Mouse (Mus musculus) C2C12 (cell line): Measurements from ENCODE around the gene Tomt. TPM values are rescaled to one million over a fixed set of nuclear protein-coding genes. Genes with fewer than 3 reads are reported as not detected.

ENCODE experiments used
- H3K27me3 ChIP-seq: one replicate; pipeline ENCODE4 v1.6.1; 2011; ENCODE audit not compliant: control insufficient read depth, insufficient read depth, insufficient read length
- H3K36me3 ChIP-seq: one replicate; pipeline ENCODE4 v1.6.1; 2011; ENCODE audit not compliant: control insufficient read depth, insufficient read depth
- H3K4me3 ChIP-seq: one replicate; pipeline ENCODE4 v1.5.1; 2011; ENCODE audit warnings: mild to moderate bottlenecking, control low read depth; ENCODE audit not compliant: poor library complexity, insufficient read depth, severe bottlenecking
- H3K79me2 ChIP-seq: one replicate; pipeline ENCODE4 v1.6.1; 2011; ENCODE audit not compliant: control insufficient read depth, insufficient read depth
- H3K79me3 ChIP-seq: one replicate; pipeline ENCODE4 v1.6.1; 2011; ENCODE audit warnings: low read depth, control low read depth
- H3ac ChIP-seq: one replicate; pipeline ENCODE3; 2011; ENCODE audit warnings: low read depth; ENCODE audit not compliant: control insufficient read depth, insufficient read length
- CEBPB ChIP-seq: IDR thresholded peaks from one replicate; pipeline ENCODE4 v1.6.1; 2011; ENCODE audit warnings: low read depth, mild to moderate bottlenecking, control low read depth, moderate library complexity
- CTCF ChIP-seq: IDR thresholded peaks from one replicate; pipeline ENCODE4 v1.5.1; 2011; ENCODE audit not compliant: control insufficient read depth, insufficient read depth, insufficient read length
- FOSL1 ChIP-seq: IDR thresholded peaks from one replicate; pipeline ENCODE4 v1.8.0; 2011; ENCODE audit warnings: mild to moderate bottlenecking, low read length; ENCODE audit not compliant: poor library complexity, insufficient read depth, severe bottlenecking
- MAX ChIP-seq: IDR thresholded peaks from one replicate; pipeline ENCODE4 v1.6.1; 2011; ENCODE audit warnings: mild to moderate bottlenecking, control low read depth
- MYOD1 ChIP-seq: IDR thresholded peaks from one replicate; pipeline ENCODE4 v1.6.1; 2011; ENCODE audit warnings: low read depth; ENCODE audit not compliant: control insufficient read depth, insufficient read length
- MYOG ChIP-seq: IDR thresholded peaks from one replicate; pipeline ENCODE4 v1.6.1; 2011; ENCODE audit not compliant: control insufficient read depth, insufficient read length; ENCODE audit errors: extremely low read depth
- USF1 ChIP-seq: IDR thresholded peaks from one replicate; pipeline ENCODE4 v1.6.1; 2011; ENCODE audit warnings: low read depth, mild to moderate bottlenecking, control low read depth, moderate library complexity
- polyA plus RNA-seq: library from polyadenylated mRNA; unstranded; fragments of >200 nt; fragmentation: generic; extraction: Trizol; gene quantifications from one replicate; pipeline ENCODE4 v1.2.1, GENCODE M21; 2012; ENCODE audit warnings: missing spikeins

The Tomt gene
- polyA plus RNA-seq, 1 experiment: 0.12 TPM

DNA sequence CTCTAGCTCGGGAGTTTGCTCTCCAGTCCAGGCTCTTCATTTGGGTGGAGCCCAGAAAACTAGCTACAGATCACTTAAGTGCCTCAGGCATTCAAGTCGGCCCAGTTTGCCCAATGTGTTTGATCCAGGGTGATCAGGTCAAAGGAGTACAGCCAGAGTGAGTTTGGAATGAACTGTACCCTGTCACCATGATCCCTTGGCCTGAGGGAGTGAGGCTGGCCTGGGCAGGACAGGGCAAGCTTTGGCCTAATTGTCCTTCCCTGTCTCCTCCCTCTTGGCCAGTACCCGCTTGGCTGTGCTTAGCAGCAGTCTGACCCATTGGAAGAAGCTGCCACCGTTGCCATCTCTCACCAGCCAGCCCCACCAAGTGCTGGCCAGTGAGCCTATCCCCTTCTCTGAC is 4.0 kb upstream of the Tomt start:
- TF ChIP-seq MYOD1 (no peak), USF1 (no peak), FOSL1 (no peak), CTCF (no peak)
- Histone ChIP-seq H3K4me3 (no peak overlapping the region), H3K36me3 (peaks cover 17% of the 10 kb centered on the region), H3K79me3 (peaks cover 18% of the 10 kb centered on the region), H3K79me2 (peaks cover 35% of the 10 kb centered on the region), H3K27me3 (no peaks in the 10 kb centered on the region), H3ac (no peak overlapping the region)

DNA sequence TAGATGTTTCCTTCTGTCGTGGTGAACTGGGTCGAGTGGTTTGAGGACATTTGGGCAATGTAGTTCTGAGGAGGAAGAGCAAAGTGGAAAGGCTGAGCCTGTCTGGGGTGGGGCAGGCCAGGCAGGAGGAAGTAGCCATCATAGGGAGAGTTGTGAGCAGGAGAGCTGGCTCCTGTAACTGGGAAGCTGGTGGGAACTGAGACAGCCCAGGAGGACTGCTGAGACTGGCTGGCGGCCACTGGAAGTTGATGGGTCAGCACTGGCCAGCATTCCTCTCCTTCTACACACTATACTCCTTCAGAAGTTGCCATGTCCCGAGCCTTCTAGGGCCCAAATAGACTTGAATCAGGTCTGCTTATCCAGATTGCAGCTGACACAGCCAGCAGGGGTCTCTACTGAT is 2.2 kb upstream of the Tomt start:
- H3K36me3 ChIP-seq: peaks cover 10% of the 10 kb centered on the region
- H3K27me3 ChIP-seq: no peaks in the 10 kb centered on the region
- H3ac ChIP-seq: peak overlapping the region; percentile 6
- H3K79me3 ChIP-seq: peaks cover 18% of the 10 kb centered on the region
- H3K4me3 ChIP-seq: no peak overlapping the region
- H3K79me2 ChIP-seq: peaks cover 35% of the 10 kb centered on the region
- TF ChIP-seq MYOG (no peak), USF1 (no peak), MYOD1 (no peak), MAX (no peak), CEBPB (no peak), FOSL1 (no peak), CTCF (no peak)

DNA sequence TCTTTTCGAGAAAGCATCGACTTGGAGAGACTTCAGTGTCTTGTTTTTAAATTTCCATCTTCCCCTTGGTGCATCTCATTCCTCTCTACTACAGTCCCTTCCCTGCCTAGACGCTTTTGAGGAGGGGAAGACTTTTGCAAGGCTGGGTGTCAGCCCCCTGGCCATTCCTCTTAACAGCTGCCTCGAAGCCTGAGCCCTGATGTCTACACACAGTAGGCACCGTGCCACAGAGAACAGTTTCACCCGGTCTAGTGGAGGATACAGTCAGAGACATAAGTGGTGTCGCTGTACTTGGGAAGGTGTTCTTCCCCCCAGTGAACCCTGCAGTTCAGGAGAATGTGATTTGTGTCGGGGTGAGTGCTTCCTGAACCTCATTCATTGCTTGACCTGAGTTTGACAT is 537 bp upstream of the Tomt start:
- Histone ChIP-seq H3K79me2 (peaks cover 35% of the 10 kb centered on the region), H3K36me3 (peaks cover 4% of the 10 kb centered on the region), H3K79me3 (peaks cover 18% of the 10 kb centered on the region), H3ac (peak overlapping the region; percentile 76), H3K4me3 (peak overlapping the region; percentile 71), H3K27me3 (no peaks in the 10 kb centered on the region)
- TF ChIP-seq MYOD1 (no peak), MAX (no peak), CTCF (no peak), CEBPB (no peak), USF1 (no peak), FOSL1 (no peak), MYOG (no peak)

DNA sequence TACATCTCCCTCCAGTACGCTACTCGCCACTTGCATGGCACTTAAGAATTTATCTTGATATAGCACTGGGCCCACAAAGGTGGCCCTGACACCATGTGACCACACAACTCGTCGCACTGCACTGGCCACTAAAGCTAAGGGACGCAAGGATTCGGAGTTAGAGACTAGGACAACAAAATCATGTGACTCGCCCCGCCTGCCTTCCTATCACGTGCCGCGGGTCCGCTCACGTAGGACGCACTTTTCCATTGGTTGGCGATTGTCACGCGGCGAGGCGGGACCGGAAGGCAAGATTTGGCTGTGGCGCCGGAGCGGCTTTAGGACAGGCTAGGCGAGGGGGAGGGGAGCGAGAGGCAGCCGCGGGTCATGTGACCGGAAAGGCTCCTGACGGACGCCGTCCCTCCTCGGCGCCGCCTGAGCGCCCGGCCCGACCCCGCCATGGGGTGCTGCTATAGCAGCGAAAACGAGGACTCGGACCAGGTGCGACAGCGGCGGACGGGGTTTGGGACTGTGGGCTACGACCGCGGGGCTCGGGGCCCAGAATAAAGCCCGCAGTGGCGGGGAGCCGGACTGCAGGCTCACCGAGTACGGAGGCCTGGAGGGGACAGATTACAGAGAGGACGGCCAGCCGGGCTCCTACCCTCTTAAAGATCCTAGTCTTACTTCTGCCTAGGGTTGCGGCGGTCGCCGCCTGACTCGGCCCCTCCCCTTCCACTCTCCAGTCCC is 435 bp downstream of the Tomt start, which contains the start of gene Lamtor1:
Gene Lamtor1 (plus strand): TSS at position 344 of the 726 bp plus-strand sequence.
- Histone ChIP-seq H3K27me3 (no peaks in the 10 kb centered on the region), H3K36me3 (peaks cover under 1% of the 10 kb centered on the region), H3K79me2 (peaks cover 35% of the 10 kb centered on the region), H3ac (peak within 1 kb of the TSS; percentile 76), H3K79me3 (peaks cover 18% of the 10 kb centered on the region), H3K4me3 (peak within 1 kb of the TSS; percentile 71)
- TF ChIP-seq USF1 (peak; percentile 100), MYOD1 (no peak), FOSL1 (no peak), CTCF (no peak), CEBPB (no peak), MYOG (no peak), MAX (peak; percentile 60)

DNA sequence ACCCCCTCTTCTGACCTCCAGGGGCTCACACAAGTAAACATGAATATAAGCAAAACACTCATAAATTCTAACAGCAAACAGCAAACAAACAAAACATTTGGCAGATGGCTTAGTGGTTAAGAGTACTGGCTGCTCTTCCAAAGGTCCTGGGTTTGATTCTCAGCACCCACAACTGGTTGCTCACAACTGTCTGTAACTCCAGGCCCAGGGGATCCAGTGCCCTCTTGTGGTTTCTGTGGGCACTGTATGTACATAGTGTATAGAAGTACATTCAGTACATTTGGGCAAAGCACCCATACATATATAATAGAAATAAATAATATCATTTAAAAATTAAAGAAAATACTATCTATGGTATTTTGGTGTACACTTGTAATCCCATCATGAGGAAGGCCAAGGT is 3.3 kb downstream of the Tomt start:
- H3K36me3 ChIP-seq: no peaks in the 10 kb centered on the region
- H3K79me2 ChIP-seq: peaks cover 20% of the 10 kb centered on the region
- peaks cover 16% of the 10 kb centered on the region for H3K79me3 ChIP-seq
- no peak overlapping the region for H3ac ChIP-seq
- no peaks in the 10 kb centered on the region for H3K27me3 ChIP-seq
- TF ChIP-seq MYOD1 (no peak), USF1 (no peak), MYOG (no peak), FOSL1 (no peak), CTCF (no peak), CEBPB (no peak), MAX (no peak)
- no peak overlapping the region for H3K4me3 ChIP-seq

DNA sequence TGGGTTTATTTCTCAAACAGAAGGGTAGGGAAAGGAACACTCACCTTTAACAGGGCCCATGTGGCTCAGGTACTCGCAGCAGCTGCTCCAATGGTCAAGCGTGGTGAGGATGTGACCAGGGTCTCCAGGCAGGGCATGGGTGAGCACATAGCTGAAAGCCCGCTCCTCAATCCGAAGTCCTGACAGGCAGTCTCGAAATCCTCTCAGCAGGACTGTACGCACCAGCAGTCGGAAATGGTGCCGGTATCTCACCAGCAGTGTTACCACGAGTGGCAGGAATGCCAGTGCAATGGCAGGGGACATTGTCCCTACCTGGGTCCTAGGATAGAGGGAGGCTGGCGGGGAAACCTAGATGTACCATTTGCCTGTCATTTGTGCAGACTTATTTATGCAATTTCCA is 4.2 kb downstream of the Tomt start:
- Histone ChIP-seq H3K79me3 (peaks cover 9% of the 10 kb centered on the region), H3K27me3 (no peaks in the 10 kb centered on the region), H3ac (no peak overlapping the region), H3K79me2 (peaks cover 11% of the 10 kb centered on the region), H3K4me3 (no peak overlapping the region), H3K36me3 (no peaks in the 10 kb centered on the region)
- no peak for TF ChIP-seq CTCF
- no peak for TF ChIP-seq CEBPB
- TF ChIP-seq FOSL1: no peak
- TF ChIP-seq USF1: no peak
- no peak for TF ChIP-seq MYOD1
- no peak for TF ChIP-seq MAX
- no peak for TF ChIP-seq MYOG
